Mouse (Mus musculus): Measurements from ENCODE around the gene Gadd45gip1. TPM values are rescaled to one million over a fixed set of nuclear protein-coding genes. Genes with fewer than 3 reads are reported as not detected.

Gene Gadd45gip1
- polyA plus RNA-seq, 1 experiment from 2014 or later, result 35.5 TPM

GRCm38 (mm10) chr8:84846722-84847572, 15.6 kb downstream of the Gadd45gip1 start, which contains the start of gene Calr:
Calr (minus strand) TSS chr8:84846934.
- peaks cover 32% of the 10 kb centered on the region for H3K4me1 ChIP-seq
- no peaks in the 10 kb centered on the region for H3K27me3 ChIP-seq (replicated peaks)
- under 1% methylated on average over 55 of the region's 55 CpGs for WGBS
- H3K27ac ChIP-seq, result peak within 1 kb of the TSS; percentile 90
- H3K9me3 ChIP-seq, result no peaks in the 10 kb centered on the region
- H3K4me2 ChIP-seq, result peak within 1 kb of the TSS; percentile 77
- ATAC-seq (replicated peaks), result peak; percentile 98
- H3K36me3 ChIP-seq (replicated peaks), result peaks cover 27% of the 10 kb centered on the region
- H3K9ac ChIP-seq, result peak within 1 kb of the TSS; percentile 99
- peak within 1 kb of the TSS; percentile 97 for H3K4me3 ChIP-seq

- Histone ChIP-seq H3K4me3 (peak overlapping the region; percentile 97), H3K4me2 (peak overlapping the region; percentile 77), H3K27me3 (replicated peaks) (no peaks in the 10 kb centered on the region), H3K9ac (peak overlapping the region; percentile 58; the same call in 1 of the 2 replicates), H3K27ac (peak overlapping the region; percentile 85), H3K9me3 (no peaks in the 10 kb centered on the region), H3K4me1 (peaks cover 27% of the 10 kb centered on the region), H3K36me3 (replicated peaks) (peaks cover 19% of the 10 kb centered on the region)
- 41% methylated on average over 6 of the region's 6 CpGs for WGBS
- no peak for ATAC-seq (replicated peaks)
Measured at GRCm38 (mm10) chr8:84847684-84848435, 16.5 kb downstream of the Gadd45gip1 start.

GRCm38 (mm10) chr8:84856434-84856833, 25.1 kb downstream of the Gadd45gip1 start:
- WGBS, result 94% methylated on average over 3 of the region's 3 CpGs
- Histone ChIP-seq H3K36me3 (replicated peaks) (peaks cover 7% of the 10 kb centered on the region), H3K9me3 (no peaks in the 10 kb centered on the region), H3K9ac (no peak overlapping the region), H3K4me1 (peaks cover 17% of the 10 kb centered on the region), H3K27me3 (replicated peaks) (no peaks in the 10 kb centered on the region), H3K4me2 (peak overlapping the region; percentile 63), H3K4me3 (peak overlapping the region; percentile 85; the same call in 1 of the 2 replicates), H3K27ac (peak overlapping the region; percentile 78)
- peak; percentile 34; the same call in 1 of the 2 replicates for ATAC-seq (replicated peaks)

GRCm38 (mm10) chr8:84856864-84857441, 25.6 kb downstream of the Gadd45gip1 start, which contains the start of gene Farsa:
Farsa (plus strand) TSS chr8:84856989.
- WGBS, result under 1% methylated on average over 39 of the region's 39 CpGs
- peak within 1 kb of the TSS; percentile 90 for H3K9ac ChIP-seq
- peak within 1 kb of the TSS; percentile 85 for H3K4me3 ChIP-seq
- ATAC-seq (replicated peaks), result peak; percentile 93
- peaks cover 12% of the 10 kb centered on the region for H3K36me3 ChIP-seq (replicated peaks)
- H3K4me2 ChIP-seq, result peak within 1 kb of the TSS; percentile 63
- no peaks in the 10 kb centered on the region for H3K27me3 ChIP-seq (replicated peaks)
- H3K9me3 ChIP-seq, result no peaks in the 10 kb centered on the region
- H3K27ac ChIP-seq, result peak within 1 kb of the TSS; percentile 78
- peaks cover 17% of the 10 kb centered on the region for H3K4me1 ChIP-seq

- peak within 1 kb of the TSS; percentile 21 for H3K9ac ChIP-seq
- H3K4me2 ChIP-seq, result peak within 1 kb of the TSS; percentile 87
- no peak within 1 kb of the TSS for H3K27ac ChIP-seq
- H3K27me3 ChIP-seq (replicated peaks), result peaks cover 7% of the 10 kb centered on the region; the same call in 1 of the 2 replicates
- H3K36me3 ChIP-seq (replicated peaks), result peaks cover 20% of the 10 kb centered on the region; the same call in 1 of the 2 replicates
- H3K4me1 ChIP-seq, result peaks cover 10% of the 10 kb centered on the region
- H3K4me3 ChIP-seq, result peak within 1 kb of the TSS; percentile 43
- H3K9me3 ChIP-seq, result no peaks in the 10 kb centered on the region
- 15% methylated on average over 46 of the region's 46 CpGs for WGBS
- peak; percentile 75 for ATAC-seq (replicated peaks)
Measured at GRCm38 (mm10) chr8:84871376-84872308, 40.3 kb downstream of the Gadd45gip1 start, which contains the start of gene Syce2. Syce2 (plus strand) TSS chr8:84872111.

GRCm38 (mm10) chr8:84872309-84872965, 41.1 kb downstream of the Gadd45gip1 start:
- Histone ChIP-seq H3K4me2 (peak overlapping the region; percentile 87), H3K27me3 (replicated peaks) (peaks cover 7% of the 10 kb centered on the region; the same call in 1 of the 2 replicates), H3K9me3 (no peaks in the 10 kb centered on the region), H3K9ac (peak overlapping the region; percentile 21), H3K27ac (no peak overlapping the region), H3K4me3 (peak overlapping the region; percentile 43), H3K4me1 (peaks cover 10% of the 10 kb centered on the region), H3K36me3 (replicated peaks) (peaks cover 14% of the 10 kb centered on the region; the same call in 1 of the 2 replicates)
- peak; percentile 57 for ATAC-seq (replicated peaks)
- 3% methylated on average over 54 of the region's 54 CpGs for WGBS

- H3K36me3 ChIP-seq (replicated peaks), result peaks cover 8% of the 10 kb centered on the region; the same call in 1 of the 2 replicates
- H3K9ac ChIP-seq, result no peak overlapping the region
- no peak for ATAC-seq (replicated peaks)
- H3K4me3 ChIP-seq, result peak overlapping the region; percentile 43; the same call in 1 of the 2 replicates
- peaks cover 10% of the 10 kb centered on the region for H3K4me1 ChIP-seq
- H3K27ac ChIP-seq, result no peak overlapping the region
- no peaks in the 10 kb centered on the region for H3K9me3 ChIP-seq
- WGBS, result 85% methylated on average over 4 of the region's 4 CpGs
- H3K4me2 ChIP-seq, result peak overlapping the region; percentile 87
- H3K27me3 ChIP-seq (replicated peaks), result peaks cover 7% of the 10 kb centered on the region; the same call in 1 of the 2 replicates
Measured at GRCm38 (mm10) chr8:84873016-84873415, 41.7 kb downstream of the Gadd45gip1 start.

GRCm38 (mm10) chr8:84874339-84874738, 43.0 kb downstream of the Gadd45gip1 start:
- Histone ChIP-seq H3K9ac (no peak overlapping the region), H3K9me3 (no peaks in the 10 kb centered on the region), H3K4me3 (no peak overlapping the region), H3K4me2 (no peak overlapping the region), H3K36me3 (replicated peaks) (no peaks in the 10 kb centered on the region), H3K4me1 (peaks cover 10% of the 10 kb centered on the region), H3K27me3 (replicated peaks) (peaks cover 7% of the 10 kb centered on the region; the same call in 1 of the 2 replicates), H3K27ac (no peak overlapping the region)
- WGBS, result 91% methylated on average over 3 of the region's 3 CpGs
- ATAC-seq (replicated peaks), result no peak

GRCm38 (mm10) chr8:84877297-84878035, 46.1 kb downstream of the Gadd45gip1 start:
- Histone ChIP-seq H3K4me2 (no peak overlapping the region), H3K9ac (no peak overlapping the region), H3K4me1 (peaks cover 4% of the 10 kb centered on the region), H3K36me3 (replicated peaks) (no peaks in the 10 kb centered on the region), H3K4me3 (no peak overlapping the region), H3K27ac (no peak overlapping the region), H3K27me3 (replicated peaks) (peaks cover 6% of the 10 kb centered on the region; the same call in 1 of the 2 replicates), H3K9me3 (no peaks in the 10 kb centered on the region)
- no peak for ATAC-seq (replicated peaks)
- 88% methylated on average over 3 of the region's 3 CpGs for WGBS

- ATAC-seq (replicated peaks), result no peak
- H3K9me3 ChIP-seq, result no peaks in the 10 kb centered on the region
- no peak overlapping the region for H3K4me2 ChIP-seq
- H3K36me3 ChIP-seq (replicated peaks), result no peaks in the 10 kb centered on the region
- WGBS, result 92% methylated on average over 1 of the region's 1 CpGs
- no peak overlapping the region for H3K9ac ChIP-seq
- H3K27me3 ChIP-seq (replicated peaks), result no peaks in the 10 kb centered on the region
- H3K27ac ChIP-seq, result no peak overlapping the region
- H3K4me1 ChIP-seq, result no peaks in the 10 kb centered on the region
- no peak overlapping the region for H3K4me3 ChIP-seq
Measured at GRCm38 (mm10) chr8:84878915-84879314, 47.6 kb downstream of the Gadd45gip1 start.

All from midbrain, embryonic 15.5 days (tissue).